Mouse (Mus musculus) heart, postnatal 0 days (tissue): Measurements from ENCODE around the gene Drap1.

Experiments
- CTCF ChIP-seq: IDR thresholded peaks from 2 replicates; pipeline ENCODE4 v1.5.1; 2016; ENCODE audit warnings: antibody characterized with exemption, control low read depth, low read depth
- EP300 ChIP-seq: IDR thresholded peaks from 2 replicates; pipeline ENCODE4 v1.6.1; 2016; ENCODE audit warnings: antibody characterized with exemption, low read depth

GRCm38 (mm10) chr19:5383326-5383725, 41.5 kb downstream of the Drap1 start:
- TF ChIP-seq CTCF = no peak
- TF ChIP-seq EP300 = no peak
